Mouse (Mus musculus): Measurements from ENCODE around the gene Cdc34b. TPM values are rescaled to one million over a fixed set of nuclear protein-coding genes. Genes with fewer than 3 reads are reported as not detected.

Cdc34b gene
- polyA plus RNA-seq, 2 experiments = 0.08 TPM; not detected in 1

GRCm38 (mm10) chr11:94713246-94713860, 28.2 kb upstream of the Cdc34b start:
- H3K27ac ChIP-seq = no peak overlapping the region
- no peaks in the 10 kb centered on the region for H3K27me3 ChIP-seq (ENCODE audit: control insufficient read depth, insufficient read depth, low read length)
- no peak for ATAC-seq (ENCODE audit: insufficient read depth)
- no peak overlapping the region for H3K9ac ChIP-seq (replicated peaks)
- H3K4me1 ChIP-seq (replicated peaks; ENCODE audit: control insufficient read depth in 2 of 2, insufficient read depth in 2 of 2, low read length in 1 of 2) = no peaks in the 10 kb centered on the region; a peak in 1 of 4 replicates
- no peak overlapping the region for H3K4me2 ChIP-seq (ENCODE audit: low read depth)
- H3K9me3 ChIP-seq (ENCODE audit: control insufficient read depth, low read length) = no peaks in the 10 kb centered on the region
- no peak for DNase-seq (ENCODE audit: low read depth in 3 of 3, low spot score in 3 of 3)
- no peak overlapping the region for H3K4me3 ChIP-seq (ENCODE audit: insufficient read depth in 1 of 2, low read depth in 2 of 2, low read length in 2 of 2)
- no peaks in the 10 kb centered on the region for H3K36me3 ChIP-seq (replicated peaks; ENCODE audit: control insufficient read depth, insufficient read depth, low read depth)
- TF ChIP-seq EP300 (IDR thresholded peaks at IDR 0.05; ENCODE audit: low read depth) (no peak), CTCF (IDR thresholded peaks at IDR 0.05; ENCODE audit: low read depth) (no peak)
- WGBS (ENCODE audit: insufficient replicate concordance) = 31% methylated on average over 11 of the region's 11 CpGs

GRCm38 (mm10) chr11:94715622-94716021, 26.0 kb upstream of the Cdc34b start:
- no peak for ATAC-seq (ENCODE audit: insufficient read depth)
- Histone ChIP-seq H3K36me3 (replicated peaks; ENCODE audit: control insufficient read depth, insufficient read depth, low read depth) (no peaks in the 10 kb centered on the region), H3K27ac (no peak overlapping the region), H3K4me3 (ENCODE audit: insufficient read depth in 1 of 2, low read depth in 2 of 2, low read length in 2 of 2) (no peak overlapping the region), H3K4me2 (ENCODE audit: low read depth) (no peak overlapping the region), H3K27me3 (ENCODE audit: control insufficient read depth, insufficient read depth, low read length) (no peaks in the 10 kb centered on the region), H3K9ac (replicated peaks) (no peak overlapping the region), H3K9me3 (ENCODE audit: control insufficient read depth, low read length) (no peaks in the 10 kb centered on the region), H3K4me1 (replicated peaks; ENCODE audit: control insufficient read depth in 2 of 2, insufficient read depth in 2 of 2, low read length in 1 of 2) (no peaks in the 10 kb centered on the region; a peak in 1 of 4 replicates)
- 64% methylated on average over 5 of the region's 5 CpGs for WGBS (ENCODE audit: insufficient replicate concordance)
- no peak for DNase-seq (ENCODE audit: low read depth in 3 of 3, low spot score in 3 of 3)
- no peak for TF ChIP-seq EP300 (IDR thresholded peaks at IDR 0.05; ENCODE audit: low read depth)
- no peak for TF ChIP-seq CTCF (IDR thresholded peaks at IDR 0.05; ENCODE audit: low read depth)

GRCm38 (mm10) chr11:94716754-94717153, 24.8 kb upstream of the Cdc34b start:
- peak in 1 of 3 experiments; percentile 4 for DNase-seq (ENCODE audit: low read depth in 3 of 3, low spot score in 3 of 3)
- 0 out of 2 replicates have a peak overlapping the region, but pooled peaks have one; percentile 13 for H3K4me2 ChIP-seq (ENCODE audit: low read depth)
- ATAC-seq (ENCODE audit: insufficient read depth) = no peak
- H3K9me3 ChIP-seq (ENCODE audit: control insufficient read depth, low read length) = no peaks in the 10 kb centered on the region
- no peaks in the 10 kb centered on the region for H3K36me3 ChIP-seq (replicated peaks; ENCODE audit: control insufficient read depth, insufficient read depth, low read depth)
- whole genome bisulfite sequencing (ENCODE audit: insufficient replicate concordance) = 7% methylated on average over 9 of the region's 9 CpGs
- peak; percentile 52 for TF ChIP-seq CTCF (IDR thresholded peaks at IDR 0.05; ENCODE audit: low read depth)
- no peak for TF ChIP-seq EP300 (IDR thresholded peaks at IDR 0.05; ENCODE audit: low read depth)
- no peaks in the 10 kb centered on the region for H3K27me3 ChIP-seq (ENCODE audit: control insufficient read depth, insufficient read depth, low read length)
- no peak overlapping the region for H3K27ac ChIP-seq
- no peaks in the 10 kb centered on the region; a peak in 1 of 4 replicates for H3K4me1 ChIP-seq (replicated peaks; ENCODE audit: control insufficient read depth in 2 of 2, insufficient read depth in 2 of 2, low read length in 1 of 2)
- H3K4me3 ChIP-seq (ENCODE audit: insufficient read depth in 1 of 2, low read depth in 2 of 2, low read length in 2 of 2) = no peak overlapping the region
- no peak overlapping the region for H3K9ac ChIP-seq (replicated peaks)

- TF ChIP-seq CTCF (IDR thresholded peaks at IDR 0.05; ENCODE audit: low read depth) = no peak
- no peak for TF ChIP-seq EP300 (IDR thresholded peaks at IDR 0.05; ENCODE audit: low read depth)
- Histone ChIP-seq H3K27me3 (ENCODE audit: control insufficient read depth, insufficient read depth, low read length) (no peaks in the 10 kb centered on the region), H3K4me3 (ENCODE audit: insufficient read depth in 1 of 2, low read depth in 2 of 2, low read length in 2 of 2) (no peak overlapping the region), H3K27ac (no peak overlapping the region), H3K4me1 (replicated peaks; ENCODE audit: control insufficient read depth in 2 of 2, insufficient read depth in 2 of 2, low read length in 1 of 2) (no peaks in the 10 kb centered on the region; a peak in 1 of 4 replicates), H3K36me3 (replicated peaks; ENCODE audit: control insufficient read depth, insufficient read depth, low read depth) (no peaks in the 10 kb centered on the region), H3K4me2 (ENCODE audit: low read depth) (peak overlapping the region; percentile 8; the same call in 1 of the 2 replicates), H3K9ac (replicated peaks) (no peak overlapping the region), H3K9me3 (ENCODE audit: control insufficient read depth, low read length) (no peaks in the 10 kb centered on the region)
- DNase-seq (ENCODE audit: low read depth in 3 of 3, low spot score in 3 of 3) (no peak), ATAC-seq (ENCODE audit: insufficient read depth) (no peak)
- WGBS (ENCODE audit: insufficient replicate concordance) = 45% methylated on average over 11 of the region's 11 CpGs
These were observed 24.3 kb upstream of the Cdc34b start for GRCm38 (mm10) chr11:94717239-94717638.

- 67% methylated on average over 7 of the region's 7 CpGs for WGBS (ENCODE audit: insufficient replicate concordance)
- Histone ChIP-seq H3K27ac (no peak overlapping the region), H3K9me3 (ENCODE audit: control insufficient read depth, low read length) (no peaks in the 10 kb centered on the region), H3K4me3 (ENCODE audit: insufficient read depth in 1 of 2, low read depth in 2 of 2, low read length in 2 of 2) (no peak overlapping the region), H3K9ac (replicated peaks) (no peak overlapping the region), H3K27me3 (ENCODE audit: control insufficient read depth, insufficient read depth, low read length) (no peaks in the 10 kb centered on the region), H3K4me1 (replicated peaks; ENCODE audit: control insufficient read depth in 2 of 2, insufficient read depth in 2 of 2, low read length in 1 of 2) (no peaks in the 10 kb centered on the region; a peak in 1 of 4 replicates), H3K36me3 (replicated peaks; ENCODE audit: control insufficient read depth, insufficient read depth, low read depth) (no peaks in the 10 kb centered on the region), H3K4me2 (ENCODE audit: low read depth) (no peak overlapping the region)
- TF ChIP-seq CTCF (IDR thresholded peaks at IDR 0.05; ENCODE audit: low read depth) = no peak
- no peak for TF ChIP-seq EP300 (IDR thresholded peaks at IDR 0.05; ENCODE audit: low read depth)
- no peak for DNase-seq (ENCODE audit: low read depth in 3 of 3, low spot score in 3 of 3)
- ATAC-seq (ENCODE audit: insufficient read depth) = no peak
These were observed 23.3 kb upstream of the Cdc34b start for GRCm38 (mm10) chr11:94718113-94718909.
